Mouse (Mus musculus) heart, postnatal 25 days (tissue): ENCODE measurements at regions not wholly inside any gene's neighbourhood (a gene's known extent, or its start where the extent isn't known, plus 50 kb on each side); places are given as distances from the start of the nearest gene placed in this dataset.

Source experiments
- DNase-seq: peaks from one replicate; pipeline ENCODE4 v3.0.0; 2022; ENCODE audit warnings: low spot score
- intact Hi-C: fragments of 180-260 bp; cut with DNase I; formaldehyde crosslinking; loops from one replicate; pipeline ENCODE4 v1.15.1; 2025

DNA sequence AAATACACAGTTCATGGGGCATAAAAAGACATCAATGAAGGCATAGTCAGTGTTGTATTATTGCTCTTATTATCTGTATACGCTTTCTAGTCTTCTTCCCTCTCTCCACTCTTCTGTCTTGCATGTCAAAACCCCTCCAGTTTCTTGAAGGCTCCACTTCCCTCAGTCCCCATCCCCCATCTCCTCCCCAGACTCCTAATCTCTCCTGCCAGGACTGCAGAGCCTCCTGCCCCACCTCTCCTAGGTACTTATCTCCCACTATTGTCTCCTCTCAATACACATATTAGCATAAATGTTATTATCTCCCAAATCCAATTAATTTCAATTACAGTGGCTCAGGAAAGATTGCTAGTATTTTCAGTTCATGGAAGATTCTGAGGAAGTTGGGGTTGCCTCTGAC is 264.2 kb downstream of the Gm9195 start:
- DNase-seq: no peak
- intact Hi-C loops: no loop called here

- no peak for DNase-seq
- intact Hi-C loops: no loop called here
Measured at GRCm38 (mm10) chr14:72226946-72227345, 264.7 kb downstream of the Gm9195 start.

GRCm38 (mm10) chr14:72222836-72223235 is 268.8 kb downstream of the Gm9195 start:
- DNase-seq: no peak
- intact Hi-C loops: no loop called here

DNA sequence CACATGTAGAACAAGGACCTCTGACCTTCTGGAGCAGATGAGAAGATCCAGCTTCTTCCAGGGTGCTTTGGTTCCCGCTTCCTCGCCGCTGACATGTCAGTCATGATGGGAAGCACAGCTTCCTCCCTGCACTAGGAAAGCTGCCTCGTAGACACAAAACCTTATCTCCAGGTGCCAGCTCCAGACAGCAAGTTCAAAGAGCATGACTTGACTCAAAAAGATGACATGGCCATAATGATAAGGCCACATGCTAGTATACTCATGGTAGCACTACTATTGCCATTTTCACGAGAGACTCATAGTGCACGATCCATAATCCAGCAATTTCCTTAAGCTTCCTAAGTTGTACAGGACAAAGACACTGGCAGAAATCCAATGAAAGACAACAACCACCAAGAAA is 272.1 kb downstream of the Gm9195 start:
- DNase-seq: no peak
- intact Hi-C loops: no loop called here

DNA sequence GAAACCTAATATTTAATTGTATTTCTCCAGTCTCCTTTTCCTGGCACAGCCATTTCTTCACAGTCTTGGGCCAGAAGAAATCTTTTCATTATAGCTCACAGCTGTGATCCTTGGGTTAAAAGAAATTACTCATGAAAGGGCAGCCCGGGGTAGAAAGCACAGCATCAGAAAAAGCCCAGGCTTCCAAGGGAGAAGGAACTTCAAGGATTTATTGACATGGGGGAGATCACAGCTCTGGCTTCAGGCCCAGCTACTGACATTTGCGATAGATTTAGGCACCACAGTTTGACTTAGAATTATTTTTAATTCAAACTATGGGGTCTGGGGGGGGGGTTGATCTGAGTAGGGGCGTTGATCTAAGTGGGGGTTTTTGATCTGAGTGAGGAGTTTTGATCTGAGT is 291.3 kb downstream of the Gm9195 start:
- no peak for DNase-seq
- intact Hi-C loops: no loop called here

- intact Hi-C loops: no loop called here
- no peak for DNase-seq
Measured at GRCm38 (mm10) chr14:72199900-72200299, 291.7 kb downstream of the Gm9195 start.

GRCm38 (mm10) chr14:72197972-72198371 is 293.7 kb downstream of the Gm9195 start:
- intact Hi-C loops: no loop called here
- DNase-seq: no peak

- DNase-seq: no peak
- intact Hi-C loops: loop anchor here (2.0 to 10.0 kb wide), 2 partner anchors 713 to 1407 kb away; no protein-coding TSS in a partner anchor
Measured at GRCm38 (mm10) chr14:72187329-72187984, 304.2 kb downstream of the Gm9195 start.

DNA sequence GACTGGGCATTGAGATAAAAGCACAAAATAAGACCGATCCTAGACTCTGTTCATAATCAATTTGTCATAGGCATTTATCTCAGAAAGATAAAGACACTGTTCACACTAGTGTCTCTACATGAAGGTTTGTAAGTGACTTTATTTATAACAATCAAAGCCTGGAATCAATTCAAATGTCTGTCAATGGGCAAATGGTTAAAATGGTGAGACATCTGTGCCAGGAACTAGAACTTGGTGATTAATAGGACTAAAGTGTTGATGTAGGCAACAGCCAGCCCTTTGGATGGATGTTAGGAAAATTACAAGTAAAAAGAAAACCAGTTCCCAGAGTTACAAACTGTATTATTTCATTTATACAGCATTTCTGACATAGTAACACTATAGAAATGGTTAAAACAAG is 315.9 kb downstream of the Gm9195 start:
- no peak for DNase-seq
- intact Hi-C loops: no loop called here

GRCm38 (mm10) chr14:72172549-72173405 is 318.9 kb downstream of the Gm9195 start:
- intact Hi-C loops: no loop called here
- DNase-seq: no peak

DNA sequence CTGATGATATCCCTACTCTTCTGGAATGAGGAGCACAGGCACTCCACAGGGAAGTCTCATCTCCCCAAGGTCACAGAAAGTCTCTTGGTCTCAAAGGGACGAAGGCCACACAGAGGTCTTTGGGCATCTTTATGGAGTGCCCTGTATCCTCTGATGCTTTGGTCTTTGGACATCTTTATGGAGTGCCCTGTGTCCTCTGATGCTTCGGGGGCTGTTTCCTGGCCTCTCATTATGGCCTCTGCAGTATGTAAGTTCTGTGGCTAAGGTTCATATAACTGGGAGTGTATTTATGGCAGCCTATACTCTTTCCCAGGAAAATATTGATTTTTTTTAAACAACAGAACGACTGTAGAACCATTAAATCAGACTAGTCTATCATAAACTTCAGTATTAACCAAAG is 319.9 kb downstream of the Gm9195 start:
- intact Hi-C loops: no loop called here
- no peak for DNase-seq

- intact Hi-C loops: no loop called here
Measured at GRCm38 (mm10) chr14:72158537-72159323, 332.9 kb downstream of the Gm9195 start.

DNA sequence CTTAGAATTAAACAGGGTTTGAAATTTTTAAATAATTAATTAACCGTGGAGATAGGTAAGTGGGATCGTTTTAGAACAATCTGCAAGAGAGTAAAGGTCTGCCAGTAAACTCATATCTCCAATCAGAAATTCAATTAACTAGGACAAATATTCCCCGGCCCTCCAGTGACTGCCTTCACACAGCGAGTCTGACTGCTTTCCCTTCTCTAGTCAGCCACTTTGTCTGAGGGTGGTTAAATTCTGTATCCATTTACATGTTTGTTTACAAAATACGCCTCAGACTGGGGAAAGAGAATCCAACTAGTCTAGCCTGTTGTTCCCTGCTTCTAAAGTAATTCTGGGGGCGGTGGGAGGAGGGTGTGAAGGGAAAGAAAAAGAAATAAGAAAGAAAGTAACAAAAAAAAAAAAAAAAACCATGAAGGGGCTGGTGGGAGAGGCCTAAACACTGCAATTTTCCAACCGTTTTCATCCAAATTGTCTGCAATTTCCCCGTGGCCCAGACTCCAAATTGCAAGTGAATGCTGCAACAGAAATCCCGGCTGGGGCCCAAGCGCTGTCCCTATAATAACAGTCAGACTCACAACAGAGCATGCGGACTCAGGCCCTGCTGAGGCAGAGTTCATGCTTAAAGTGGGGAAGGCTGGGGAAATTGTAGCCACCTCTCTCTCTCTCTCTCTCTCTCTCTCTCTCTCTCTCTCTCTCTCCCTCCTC is 336.3 kb downstream of the Gm9195 start:
- intact Hi-C loops: no loop called here
- no peak for DNase-seq

More at GRCm38 (mm10) chr14:72158537-72159323, 332.9 kb downstream of the Gm9195 start:
- DNase-seq: no peak

DNA sequence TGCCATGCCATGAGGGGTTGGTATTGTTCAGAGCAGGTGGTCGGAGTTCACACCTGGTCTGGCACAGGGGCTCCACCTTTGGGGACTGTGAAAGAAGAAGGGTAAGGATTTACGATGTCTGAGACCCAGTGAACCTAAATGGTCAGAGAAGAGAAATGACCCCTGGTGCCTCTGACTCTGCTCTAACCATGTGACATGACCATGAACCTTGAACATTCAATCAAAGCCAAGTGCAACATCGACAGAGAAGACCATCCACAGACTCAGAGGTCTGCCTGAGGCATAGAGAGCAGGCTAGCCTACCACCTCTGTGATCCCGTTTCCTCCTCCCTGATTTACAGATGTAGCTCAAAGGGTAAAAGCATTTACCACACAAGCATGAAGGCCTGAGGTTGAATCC is 340.0 kb downstream of the Gm9195 start:
- intact Hi-C loops: no loop called here
- no peak for DNase-seq

GRCm38 (mm10) chr14:72149463-72149862 is 342.2 kb downstream of the Gm9195 start:
- no peak for DNase-seq
- intact Hi-C loops: no loop called here

DNA sequence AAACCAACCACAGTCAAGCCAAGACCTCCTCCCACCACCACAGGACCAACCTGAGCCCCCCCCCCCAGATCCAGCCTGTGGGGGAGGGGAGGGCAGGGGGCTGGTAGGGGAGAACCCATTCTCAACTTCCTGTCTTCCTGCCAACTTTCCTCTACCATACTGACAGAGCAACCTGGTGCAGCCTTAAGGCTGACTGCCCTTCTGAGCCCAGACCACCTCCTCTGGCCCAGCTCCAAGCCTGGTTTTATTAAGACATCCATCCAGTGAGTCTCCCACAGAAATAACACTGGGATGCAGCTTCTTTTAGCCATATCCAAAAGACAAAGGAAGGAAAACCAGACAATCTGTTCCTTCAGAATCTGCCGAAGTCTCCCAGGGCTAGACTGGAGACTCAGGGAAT is 342.8 kb downstream of the Gm9195 start:
- DNase-seq: no peak
- intact Hi-C loops: no loop called here

GRCm38 (mm10) chr14:72146381-72146780 is 345.3 kb downstream of the Gm9195 start:
- no peak for DNase-seq
- intact Hi-C loops: no loop called here

DNA sequence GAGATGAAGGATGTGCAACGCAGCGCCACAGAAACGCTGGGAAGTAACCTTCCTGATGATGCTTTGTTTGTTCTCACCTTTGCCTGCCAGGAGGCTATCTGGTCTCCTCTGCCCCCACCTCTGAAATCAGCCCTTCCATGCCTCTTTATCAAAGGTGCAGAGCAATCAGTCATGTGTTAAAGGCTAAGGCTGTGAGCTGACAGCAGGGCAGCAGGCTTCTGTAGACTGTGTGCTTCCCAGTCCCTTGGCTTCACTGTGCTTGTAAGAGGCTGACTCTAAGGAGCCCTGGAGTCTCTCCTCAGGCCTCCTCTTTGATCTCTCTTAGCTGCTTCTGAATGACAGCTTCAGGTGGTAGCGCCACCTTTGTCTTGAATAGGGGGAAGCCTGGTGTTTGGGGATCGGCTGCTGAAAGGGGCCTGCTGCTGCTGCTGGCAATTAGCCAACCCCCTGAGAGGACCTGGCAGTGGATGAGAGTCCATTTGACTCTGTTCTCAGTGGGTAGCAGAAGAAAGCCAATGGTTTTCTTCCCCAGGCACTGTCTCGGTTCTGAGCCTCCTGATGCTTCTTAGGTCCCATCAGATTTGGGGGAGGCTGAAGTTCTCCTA is 348.7 kb downstream of the Gm9195 start:
- intact Hi-C loops: no loop called here
- no peak for DNase-seq

DNA sequence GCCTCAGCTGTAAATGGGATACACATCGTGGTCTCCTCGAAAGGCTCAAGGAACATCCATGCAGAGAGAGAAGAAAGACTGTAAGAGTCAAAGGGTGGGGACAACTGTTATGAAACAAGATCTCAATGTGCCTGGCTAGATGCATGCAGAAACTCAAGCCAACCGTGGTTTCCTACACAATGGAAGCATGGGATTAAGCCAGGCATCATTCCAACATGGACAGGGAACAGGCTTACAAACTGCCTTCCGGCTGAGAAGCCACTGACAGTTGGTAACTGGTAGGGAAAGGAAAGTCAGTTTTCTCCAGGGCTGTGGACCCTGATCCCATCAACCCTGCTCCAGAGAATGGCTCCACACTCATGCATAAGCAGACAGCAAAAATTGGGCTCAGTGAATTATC is 350.5 kb downstream of the Gm9195 start:
- DNase-seq: no peak
- intact Hi-C loops: no loop called here

GRCm38 (mm10) chr14:72130149-72130548 is 361.5 kb downstream of the Gm9195 start:
- no peak for DNase-seq
- intact Hi-C loops: no loop called here
